Mouse (Mus musculus) granulocyte monocyte progenitor cell, adult 5-6 weeks (primary cell): ENCODE data around the gene Fam136a. TPM values are rescaled to one million over a fixed set of nuclear protein-coding genes. Genes with fewer than 3 reads are reported as not detected.
"Not testable (repeated sequence)": the region's sequence is repeated elsewhere in the genome, so short reads cannot be mapped to it uniquely, and the experiment has no call there.

Source experiments
- ATAC-seq: replicated peaks from 2 replicates; pipeline ENCODE4 v1.8.0; 2016; ENCODE audit warnings: mild to moderate bottlenecking, moderate TSS enrichment, inconsistent platforms; ENCODE audit not compliant: poor library complexity, severe bottlenecking
- total RNA-seq, 2 experiments: library from RNA; stranded (forward) in 1 of 2; stranded (reverse) in 1 of 2; fragments of 200-712, 200-1000 nt in 1 of 2; fragments of >200 nt in 1 of 2; fragmentation: Nextera tagmentation in 1 of 2; gene quantifications; 2 replicates each; pipeline ENCODE4 v1.2.3; 2014 to 2017

Gene Fam136a
- total RNA-seq, 2 experiments from 2014 or later, result 51.5 to 82.6 TPM

- no peak for ATAC-seq
Observed at GRCm38 (mm10) chr6:86366125-86366852, 843 bp downstream of the Fam136a start.

GRCm38 (mm10) chr6:86366853-86367249 lies 1.4 kb downstream of the Fam136a start:
- no peak for ATAC-seq

- ATAC-seq, result no peak
Observed at GRCm38 (mm10) chr6:86368479-86368878, 3.0 kb downstream of the Fam136a start.

- ATAC-seq, result no peak
Observed at GRCm38 (mm10) chr6:86370093-86370713, 4.8 kb downstream of the Fam136a start.

- peak; percentile 9 for ATAC-seq
Observed at GRCm38 (mm10) chr6:86370764-86371339, 5.4 kb downstream of the Fam136a start, which contains the start of gene Snrpg. Snrpg (plus strand) TSS chr6:86371304.

GRCm38 (mm10) chr6:86371340-86371911 lies 6.0 kb downstream of the Fam136a start:
- peak; percentile 90 for ATAC-seq

- ATAC-seq, result no peak
Observed at GRCm38 (mm10) chr6:86371950-86372516, 6.6 kb downstream of the Fam136a start.

- no peak for ATAC-seq
Observed at GRCm38 (mm10) chr6:86373556-86373955, 8.1 kb downstream of the Fam136a start.

GRCm38 (mm10) chr6:86378341-86378740 lies 12.9 kb downstream of the Fam136a start:
- no peak for ATAC-seq

GRCm38 (mm10) chr6:86380112-86380511 lies 14.7 kb downstream of the Fam136a start:
- not testable (repeated sequence) for ATAC-seq

- ATAC-seq, result no peak
Observed at GRCm38 (mm10) chr6:86382551-86382950, 17.1 kb downstream of the Fam136a start.

- no peak for ATAC-seq
Observed at GRCm38 (mm10) chr6:86383370-86383769, 17.9 kb downstream of the Fam136a start.

GRCm38 (mm10) chr6:86384692-86385091 lies 19.2 kb downstream of the Fam136a start:
- no peak for ATAC-seq

- ATAC-seq, result no peak
Observed at GRCm38 (mm10) chr6:86385362-86386104, 20.1 kb downstream of the Fam136a start.

GRCm38 (mm10) chr6:86387313-86387712 lies 21.9 kb downstream of the Fam136a start:
- no peak for ATAC-seq

GRCm38 (mm10) chr6:86388461-86388860 lies 23.0 kb downstream of the Fam136a start:
- ATAC-seq, result no peak

GRCm38 (mm10) chr6:86391326-86391725 lies 25.9 kb downstream of the Fam136a start:
- ATAC-seq, result no peak

- ATAC-seq, result no peak
Observed at GRCm38 (mm10) chr6:86393187-86393586, 27.7 kb downstream of the Fam136a start.

GRCm38 (mm10) chr6:86394078-86394720 lies 28.8 kb downstream of the Fam136a start:
- ATAC-seq, result no peak

GRCm38 (mm10) chr6:86395021-86395420 lies 29.6 kb downstream of the Fam136a start:
- no peak for ATAC-seq
